Mouse (Mus musculus): ENCODE data around the gene Siae.

Gene Siae

DNA sequence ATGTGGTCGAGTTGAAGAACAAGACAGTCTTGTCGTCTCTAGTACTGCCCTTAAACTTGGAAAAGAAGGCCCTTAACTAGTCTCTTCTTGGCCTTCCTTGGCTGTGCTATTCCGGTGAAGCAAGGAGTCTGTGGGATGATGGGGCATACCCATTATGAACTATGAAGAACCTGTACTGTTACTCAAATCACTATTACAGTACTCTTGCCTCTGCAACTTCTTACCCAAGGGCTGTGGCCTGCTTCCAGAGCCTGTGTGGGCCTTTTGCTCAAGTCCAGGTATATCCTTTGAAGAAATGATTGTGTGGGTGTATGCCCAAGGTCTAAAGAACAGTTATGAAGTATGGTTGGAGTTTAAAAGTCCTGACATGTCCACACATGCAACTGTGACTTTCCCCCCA lies 114.8 kb downstream of the Siae start:
- no peak for DNase-seq (ENCODE audit: low spot score in 2 of 2)

GRCm38 (mm10) chr9:37675287-37675686 lies 119.8 kb downstream of the Siae start:
- DNase-seq (ENCODE audit: low spot score in 2 of 2) = peak; percentile 48 to 67

GRCm38 (mm10) chr9:37681123-37681522 lies 125.6 kb downstream of the Siae start:
- no peak for DNase-seq (ENCODE audit: low spot score in 2 of 2)

DNA sequence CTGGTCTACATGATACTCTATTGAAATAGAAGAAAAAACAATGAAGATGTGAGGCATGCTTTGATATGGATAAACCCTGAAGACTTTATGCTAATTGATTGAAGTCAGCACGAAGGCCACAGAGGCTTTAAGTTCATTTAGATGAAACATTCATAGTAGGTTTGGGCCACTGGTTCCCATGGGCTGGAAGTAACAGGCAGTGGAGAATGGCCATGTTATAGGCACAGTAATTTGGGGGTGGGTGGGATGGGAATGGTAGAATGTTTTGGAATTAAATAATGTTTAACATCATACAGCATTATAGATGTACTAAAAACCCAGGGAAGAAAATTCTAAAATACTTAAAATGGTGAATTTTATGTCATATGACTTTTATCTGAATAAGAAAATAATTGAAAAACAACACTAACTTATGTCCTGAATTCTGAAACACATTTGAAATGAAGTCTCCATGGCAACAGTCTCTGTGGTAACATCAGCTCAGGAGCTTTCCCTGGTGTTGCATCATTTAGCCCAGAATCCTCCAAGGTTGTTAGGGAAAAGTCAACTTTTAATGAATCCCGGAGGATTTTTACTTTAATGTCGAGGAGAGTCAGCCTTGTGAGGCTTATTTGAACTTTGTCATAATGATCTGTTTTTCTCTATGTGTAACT lies 131.9 kb downstream of the Siae start:
- DNase-seq (ENCODE audit: low spot score in 2 of 2) = peak in 1 of 2 experiments; percentile 53

GRCm38 (mm10) chr9:37687941-37688303 lies 132.4 kb downstream of the Siae start:
- DNase-seq (ENCODE audit: low spot score in 2 of 2) = peak in 1 of 2 experiments; percentile 45

DNA sequence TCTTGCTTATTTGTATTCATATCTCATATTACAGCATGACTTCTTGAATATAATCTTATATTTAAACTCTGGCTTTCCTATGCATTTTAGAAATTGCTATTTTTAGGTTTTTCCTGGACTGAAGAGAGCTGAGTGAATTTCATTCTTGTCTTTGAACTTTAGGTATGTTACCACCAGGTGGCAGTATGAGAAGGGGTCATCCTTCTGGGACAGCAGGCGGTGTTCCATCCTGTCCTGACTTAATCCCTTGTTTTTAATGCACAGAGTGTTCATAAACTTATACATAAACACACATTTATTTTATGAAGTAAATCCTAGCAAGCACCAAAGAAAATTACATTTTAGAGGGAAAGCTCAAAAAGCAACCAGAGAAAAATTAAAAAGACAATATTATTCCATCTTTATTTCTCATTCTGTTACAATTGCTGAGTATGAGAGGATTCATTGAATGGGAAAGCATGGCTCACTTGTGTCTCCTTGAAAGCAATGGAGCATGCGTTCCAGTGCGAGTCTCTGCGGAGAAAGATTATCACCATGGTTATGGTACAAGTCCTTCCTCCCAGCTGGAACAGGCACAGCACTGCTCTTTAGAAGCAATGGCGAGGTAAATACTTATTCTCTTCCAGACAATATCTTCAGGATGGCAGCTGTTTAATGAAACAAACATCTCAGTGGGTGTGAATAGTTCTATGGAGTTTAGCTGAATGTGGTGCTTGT lies 134.6 kb downstream of the Siae start:
- DNase-seq (ENCODE audit: low spot score in 2 of 2) = no peak

All from right cerebral cortex, postnatal 10 days (tissue).